Mouse (Mus musculus) adrenal gland (tissue): ENCODE results near the gene Nfkb1.

Source experiments
- intact Hi-C: fragments of 180-260 bp; cut with DNase I; formaldehyde crosslinking; loops from one replicate; pipeline ENCODE4 v1.15.1; 2025

The Nfkb1 gene

GRCm38 (mm10) chr3:135635646-135636434, 55.5 kb downstream of the Nfkb1 start:
- intact Hi-C loops = no loop called here

DNA sequence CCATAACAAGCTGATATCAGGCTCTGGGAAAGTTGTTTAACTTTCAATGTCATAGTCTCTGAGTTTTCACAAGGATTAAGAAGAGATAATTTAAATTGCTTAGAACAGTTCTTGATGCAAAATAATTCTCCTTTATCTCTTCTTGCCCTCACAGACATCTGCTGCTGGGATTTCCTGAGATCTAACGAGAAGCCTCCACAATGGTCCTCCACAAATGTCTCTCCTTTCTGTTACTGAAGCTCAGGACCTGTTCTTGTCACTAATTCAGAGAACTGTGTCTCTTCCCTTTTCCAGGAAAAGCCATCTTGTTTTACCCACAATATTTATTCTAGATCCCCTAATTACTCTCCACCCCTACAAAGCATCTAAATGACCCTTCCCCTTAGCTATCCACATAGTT, 56.3 kb downstream of the Nfkb1 start:
- intact Hi-C loops = no loop called here

DNA sequence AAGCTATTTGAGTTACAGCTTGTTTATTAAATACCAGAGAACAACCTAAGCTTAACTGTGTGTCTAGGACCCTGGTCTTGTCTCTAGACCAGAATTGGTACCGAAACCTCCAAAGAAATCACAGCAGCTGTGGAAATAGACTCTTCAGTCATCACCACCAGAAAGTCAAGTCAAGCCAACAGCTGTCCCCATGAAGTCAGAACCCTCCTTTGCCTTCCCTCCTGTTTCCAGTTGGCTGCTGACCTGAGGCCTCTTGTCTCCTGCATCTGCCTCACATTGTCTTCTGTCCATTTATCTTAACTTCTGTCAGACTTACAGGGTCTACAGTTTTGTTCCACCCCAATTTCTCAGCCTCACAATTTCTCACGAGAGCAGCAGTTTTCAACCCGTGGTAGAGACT, 57.1 kb downstream of the Nfkb1 start:
- intact Hi-C loops = loop anchor here (5.0 kb wide), 1 partner anchor 78 kb away; no protein-coding TSS in a partner anchor

- intact Hi-C loops = loop anchor here (5.0 kb wide), 1 partner anchor 80 kb away; no protein-coding TSS in a partner anchor
These were observed 59.5 kb downstream of the Nfkb1 start for GRCm38 (mm10) chr3:135631856-135632255.

DNA sequence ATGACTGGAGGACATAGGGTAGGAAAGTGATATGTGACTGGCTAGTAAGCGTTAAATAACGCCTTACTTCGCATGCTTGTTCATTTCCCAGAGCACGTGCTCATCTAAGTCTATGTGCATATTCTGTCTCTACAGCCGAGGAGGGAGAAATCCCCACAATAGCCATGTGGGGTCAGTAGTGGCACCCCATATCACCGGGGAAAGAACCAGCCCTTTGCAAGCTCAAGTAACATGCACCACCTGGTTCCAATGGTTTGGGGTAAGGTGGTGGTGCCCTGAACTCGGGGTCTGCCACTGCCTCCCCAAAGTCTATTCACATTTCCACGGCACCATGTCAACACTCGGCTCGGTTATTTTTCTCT, 60.3 kb downstream of the Nfkb1 start:
- intact Hi-C loops = loop anchor here (5.0 kb wide), 1 partner anchor 81 kb away; no protein-coding TSS in a partner anchor

DNA sequence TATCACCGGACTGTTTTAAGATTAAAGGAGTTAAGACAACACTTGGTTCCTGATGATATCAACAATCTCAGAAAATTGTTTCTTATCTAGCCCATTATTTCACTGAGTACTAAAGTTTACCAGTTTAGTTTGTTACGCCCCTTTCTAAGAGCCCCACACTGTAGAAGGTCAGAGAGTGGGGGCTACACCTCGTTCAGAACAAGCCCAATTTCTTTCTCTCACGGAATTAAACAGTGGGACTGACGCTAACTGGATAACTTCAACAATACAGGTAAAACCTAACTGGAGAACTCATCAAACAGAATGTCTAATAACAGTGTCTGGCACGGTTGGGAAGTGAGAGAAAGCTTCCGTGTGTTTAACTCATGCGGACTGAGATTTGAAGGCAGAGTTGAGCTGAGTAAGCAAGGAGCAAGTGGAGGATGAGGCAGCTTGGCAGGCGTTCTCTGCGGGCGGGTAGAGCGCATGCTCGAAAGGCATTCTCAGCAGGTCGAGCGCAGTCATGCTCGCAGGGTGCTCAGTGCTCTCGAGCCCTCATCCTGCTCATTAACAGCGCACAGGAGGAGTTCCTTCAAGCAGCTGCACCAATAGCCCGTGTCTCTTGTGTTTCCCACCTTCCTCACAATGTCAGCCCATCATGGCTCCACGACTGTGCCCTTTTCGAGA, 60.8 kb downstream of the Nfkb1 start:
- intact Hi-C loops = loop anchor here (5.0 kb wide), 1 partner anchor 82 kb away; no protein-coding TSS in a partner anchor

GRCm38 (mm10) chr3:135629830-135630355, 61.5 kb downstream of the Nfkb1 start:
- intact Hi-C loops = loop anchor here (5.0 kb wide), 1 partner anchor 82 kb away; no protein-coding TSS in a partner anchor

GRCm38 (mm10) chr3:135628706-135629169, 62.6 kb downstream of the Nfkb1 start:
- intact Hi-C loops = no loop called here

GRCm38 (mm10) chr3:135628000-135628705, 63.2 kb downstream of the Nfkb1 start:
- intact Hi-C loops = no loop called here

DNA sequence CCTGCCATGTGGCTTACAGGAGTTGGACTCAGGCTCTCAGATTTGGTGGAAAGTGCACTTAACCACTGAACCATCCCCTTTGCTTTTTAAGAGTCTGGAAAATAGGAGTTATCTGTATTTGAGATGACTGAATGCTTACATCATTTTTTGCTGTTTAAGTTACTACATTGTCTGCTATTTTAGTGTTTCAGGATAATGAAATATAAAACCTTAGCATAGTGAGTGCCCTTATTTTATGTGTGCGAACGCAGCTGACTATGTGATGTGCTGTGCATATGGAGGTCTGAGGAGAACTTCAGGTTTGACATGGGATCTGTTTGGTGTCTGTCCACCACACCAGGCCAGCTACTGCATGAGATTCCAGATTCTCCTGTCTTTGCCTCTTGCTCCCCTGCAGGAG, 66.1 kb downstream of the Nfkb1 start:
- intact Hi-C loops = no loop called here

DNA sequence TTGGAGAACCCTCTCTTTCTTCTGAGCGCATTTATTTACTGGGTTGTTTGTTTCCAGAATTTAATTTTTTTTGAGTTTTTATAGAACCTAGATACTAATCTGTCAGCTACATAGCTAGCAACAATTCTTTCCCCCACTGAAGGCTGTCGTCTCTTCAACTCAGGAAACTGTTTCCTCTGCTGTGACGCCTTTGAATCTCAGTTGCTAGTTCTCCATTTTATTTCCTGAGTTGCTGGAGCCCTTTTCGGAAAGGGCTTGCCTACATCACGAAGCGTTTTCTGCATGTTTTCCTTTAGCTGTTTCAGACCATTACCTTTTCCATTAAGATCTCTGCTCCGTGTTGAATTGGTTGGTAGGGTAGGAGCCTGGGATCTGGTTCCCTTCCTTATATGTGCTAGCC, 74.6 kb downstream of the Nfkb1 start:
- intact Hi-C loops = no loop called here

DNA sequence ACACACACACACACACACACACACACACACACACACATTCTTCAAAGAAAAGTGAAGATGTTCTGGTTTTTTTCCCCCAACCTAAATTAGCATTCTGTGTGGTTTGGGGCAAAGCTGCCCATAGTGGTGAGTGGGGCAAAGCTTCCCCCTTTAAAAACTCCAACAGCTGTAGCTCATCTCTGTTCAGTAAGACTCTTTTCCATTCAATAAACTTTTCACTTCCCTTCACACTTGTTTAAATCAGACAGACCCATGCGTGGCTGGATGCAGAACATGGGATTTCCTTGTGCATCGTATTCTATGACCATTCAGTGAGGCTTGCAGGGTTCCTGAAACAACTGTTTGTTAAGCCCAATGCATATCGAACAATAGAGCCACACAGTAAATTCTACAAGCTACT, 77.0 kb downstream of the Nfkb1 start:
- intact Hi-C loops = no loop called here

GRCm38 (mm10) chr3:135610221-135610620, 81.1 kb downstream of the Nfkb1 start:
- intact Hi-C loops = no loop called here

DNA sequence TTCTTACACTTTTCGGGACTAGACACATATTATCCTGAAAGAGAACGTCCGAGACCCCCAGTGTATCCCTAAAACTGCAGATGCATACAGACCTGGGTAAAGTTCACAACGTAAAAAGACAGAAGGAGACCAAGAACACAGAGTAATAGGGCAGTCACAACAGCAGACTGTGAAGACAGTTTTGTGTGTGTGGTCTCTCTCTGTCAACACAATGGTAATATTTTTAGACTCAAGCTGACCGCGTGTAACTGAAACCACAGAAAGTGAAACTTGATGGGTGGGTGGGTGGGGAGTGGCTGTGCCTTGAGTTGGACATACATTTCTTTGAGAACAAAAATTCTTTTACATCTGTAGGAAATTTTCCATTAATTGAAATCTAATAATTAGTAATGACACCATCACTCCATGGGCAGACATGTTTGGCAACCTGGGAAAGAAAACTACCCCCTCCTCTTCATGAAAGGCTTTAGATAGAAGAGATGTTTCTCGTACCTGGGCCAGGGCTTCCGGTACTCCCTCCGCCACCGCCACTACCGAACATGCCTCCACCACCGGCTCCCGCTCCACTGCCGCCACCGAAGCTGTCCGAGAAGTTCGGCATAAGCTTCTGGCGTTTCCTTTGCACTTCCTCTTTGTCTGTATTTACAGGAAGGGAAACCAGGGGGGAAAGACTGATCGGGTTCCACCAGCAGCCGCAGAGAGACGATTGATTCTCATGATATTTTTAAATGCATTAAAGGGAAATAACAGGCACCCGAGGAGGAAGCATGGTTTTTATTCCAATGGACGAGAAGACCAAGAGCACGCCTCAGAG, 83.5 kb downstream of the Nfkb1 start:
- intact Hi-C loops = no loop called here

GRCm38 (mm10) chr3:135607021-135607420, 84.3 kb downstream of the Nfkb1 start:
- intact Hi-C loops = no loop called here

DNA sequence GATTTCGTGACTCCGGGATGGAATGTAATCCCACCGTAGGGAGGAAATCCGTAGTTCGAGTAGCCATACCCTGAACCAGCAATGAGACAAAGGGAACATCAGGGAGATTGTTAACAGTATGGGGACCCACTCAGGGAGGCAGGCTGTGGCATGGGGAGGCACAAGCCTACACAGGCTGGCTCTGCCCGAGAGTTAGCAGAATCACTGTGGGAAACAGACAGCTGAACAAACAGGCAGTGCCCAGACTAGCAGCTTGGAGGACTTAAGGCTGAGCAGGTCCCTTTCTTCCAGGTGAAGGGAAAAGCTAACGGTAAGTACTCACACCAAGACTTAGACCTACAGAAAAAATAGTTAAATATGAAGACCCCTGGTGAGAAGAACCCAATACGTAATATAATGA, 84.8 kb downstream of the Nfkb1 start:
- intact Hi-C loops = no loop called here

DNA sequence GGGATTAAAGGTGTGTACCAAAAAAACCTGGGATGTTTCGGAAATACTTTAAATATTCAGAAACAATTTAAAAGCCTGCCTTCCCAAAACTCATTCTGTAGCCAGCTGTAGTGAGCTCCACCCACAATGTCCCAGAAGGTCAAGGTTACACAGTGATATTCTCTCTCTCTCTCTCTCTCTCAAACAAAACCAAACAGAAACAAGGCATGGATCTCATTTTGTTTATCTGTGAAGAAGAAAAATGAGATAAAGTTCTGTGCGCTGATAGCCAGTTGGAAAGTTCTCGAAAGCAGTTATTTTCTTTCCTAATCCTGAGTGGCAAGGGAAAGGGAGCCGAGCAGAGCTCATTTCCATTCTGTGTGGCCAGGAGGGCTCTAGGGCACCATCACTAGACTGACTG, 85.9 kb downstream of the Nfkb1 start:
- intact Hi-C loops = no loop called here

DNA sequence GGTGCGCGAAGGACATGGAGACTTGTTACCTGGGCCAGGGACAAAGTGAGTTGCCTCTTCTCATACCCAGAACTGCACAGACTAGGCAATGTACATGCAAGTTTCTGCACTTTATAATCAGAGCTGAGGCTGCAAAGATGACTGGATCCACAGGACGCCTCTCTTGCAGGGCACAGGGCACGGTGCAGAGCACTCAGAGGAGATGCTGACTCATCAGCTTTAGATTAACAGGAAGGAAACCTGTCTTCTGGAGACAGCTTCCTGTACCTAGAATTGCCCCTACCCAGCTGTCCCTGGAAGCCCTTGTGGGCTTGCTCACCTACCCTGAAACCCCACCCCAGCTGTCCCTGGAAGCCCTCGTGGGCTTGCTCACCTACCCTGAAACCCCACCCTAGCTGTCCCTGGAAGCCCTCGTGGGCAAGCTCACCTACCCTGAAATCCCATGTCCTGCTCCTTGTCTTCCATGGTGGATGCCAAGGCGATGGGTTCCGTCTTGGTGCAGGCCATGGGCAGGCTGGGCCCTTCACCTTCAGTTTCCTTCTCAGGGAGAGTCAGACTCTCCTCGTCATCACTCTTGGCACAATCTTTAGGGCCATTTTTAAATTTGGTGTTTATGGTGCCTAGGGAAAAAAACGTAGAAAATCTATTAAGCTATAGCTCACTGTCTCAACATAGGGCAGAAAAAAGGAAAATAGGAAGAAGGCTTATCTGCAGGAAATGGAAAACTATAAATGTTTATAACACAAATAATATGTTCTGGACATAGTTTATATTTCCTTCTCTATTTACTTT, 86.5 kb downstream of the Nfkb1 start:
- intact Hi-C loops = no loop called here

DNA sequence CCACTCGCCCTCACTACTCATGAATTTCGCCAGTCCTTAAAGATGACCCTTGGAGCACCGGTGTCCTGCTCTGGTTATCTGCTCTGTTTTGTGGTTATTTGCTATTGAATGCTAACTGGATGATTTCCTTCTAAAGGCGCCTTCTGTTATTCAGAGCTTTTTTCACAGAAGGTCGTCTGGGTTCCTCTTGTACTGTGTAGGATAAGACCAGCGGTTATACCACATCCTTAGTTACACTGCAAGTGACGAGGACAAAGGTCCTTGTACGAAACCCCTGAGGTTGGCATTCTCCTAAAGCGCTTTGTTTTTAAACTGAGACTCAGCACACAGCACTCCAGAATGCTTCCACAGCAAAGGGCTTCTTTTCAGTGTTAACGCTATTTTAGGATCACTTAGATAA, 88.6 kb downstream of the Nfkb1 start:
- intact Hi-C loops = no loop called here

DNA sequence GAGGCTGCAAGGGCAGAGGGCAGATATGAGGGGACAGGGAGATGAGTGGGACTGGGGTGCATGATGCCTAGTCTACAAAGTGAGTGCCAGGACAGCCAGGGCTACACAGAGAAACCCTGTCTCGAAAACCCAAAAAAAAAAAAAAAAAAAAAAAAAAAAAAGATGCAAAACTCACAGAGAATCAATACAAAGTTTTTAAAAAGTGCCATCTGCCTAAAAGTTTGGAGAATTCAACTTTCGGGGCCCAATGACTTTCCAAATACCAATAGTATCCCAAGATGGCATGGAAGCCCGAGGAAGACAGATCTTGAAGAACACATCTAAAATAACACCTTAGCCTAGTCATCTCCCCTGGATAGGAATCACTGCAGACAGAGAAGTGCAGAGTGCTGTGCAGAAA, 93.0 kb downstream of the Nfkb1 start:
- intact Hi-C loops = no loop called here
